Mouse (Mus musculus) hindbrain, postnatal 0 days (tissue): Measurements from ENCODE around the gene Csrnp2. TPM values are rescaled to one million over a fixed set of nuclear protein-coding genes. Genes with fewer than 3 reads are reported as not detected.
A peak's percentile ranks its signal among the peaks of the same experiment; 100 is the strongest.

ENCODE experiments used
- ATAC-seq: fragments of 200-750 bp; cut with Nextera tagmentation; 2 replicates; pipeline ENCODE4 v1.8.0; 2017; ENCODE audit warnings: mild to moderate bottlenecking, moderate TSS enrichment, moderate library complexity
- DNase-seq: peaks from one replicate; pipeline ENCODE4 v3.0.0-alpha.2; 2015; ENCODE audit warnings: low spot score
- H3K27ac ChIP-seq: fragments of 300-500 bp; sonication (generic); 2 replicates; pipeline ENCODE4 v1.5.1; 2014; ENCODE audit warnings: mild to moderate bottlenecking
- H3K27me3 ChIP-seq: fragments of 300-500 bp; sonication (generic); 2 replicates; pipeline ENCODE4 v1.6.1; 2014; ENCODE audit warnings: low read length, mixed read lengths; ENCODE audit not compliant: insufficient read depth
- H3K36me3 ChIP-seq: fragments of 300-500 bp; sonication (generic); 2 replicates; pipeline ENCODE4 v1.6.1; 2014; ENCODE audit warnings: low read length, mixed read lengths; ENCODE audit not compliant: insufficient read depth
- H3K4me1 ChIP-seq: fragments of 300-500 bp; sonication (generic); 2 replicates; pipeline ENCODE4 v1.6.1; 2014; ENCODE audit warnings: antibody characterized with exemption, low read length, mixed read lengths; ENCODE audit not compliant: insufficient read depth
- H3K4me2 ChIP-seq: fragments of 300-500 bp; sonication (generic); 2 replicates; pipeline ENCODE4 v1.6.1; 2014; ENCODE audit warnings: low read depth, mild to moderate bottlenecking, low read length, moderate library complexity, mixed read lengths
- H3K4me3 ChIP-seq: fragments of 300-500 bp; sonication (generic); 2 replicates; pipeline ENCODE4 v1.5.1; 2014; ENCODE audit warnings: low read length
- H3K9ac ChIP-seq: fragments of 300-500 bp; sonication (generic); replicated peaks from 2 replicates; pipeline ENCODE4 v1.6.1; 2014; ENCODE audit warnings: mild to moderate bottlenecking, low read length, moderate library complexity, mixed read lengths
- H3K9me3 ChIP-seq: fragments of 300-500 bp; sonication (generic); 2 replicates; pipeline ENCODE4 v1.6.1; 2016; ENCODE audit warnings: low read length, mixed read lengths
- CTCF ChIP-seq: IDR thresholded peaks from 2 replicates; pipeline ENCODE4 v1.5.1; 2016; ENCODE audit warnings: antibody characterized with exemption, control low read depth, low read depth
- WGBS: fragments of 180-500 bp; shearing (Covaris S2); extraction: QIAGEN DNeasy Blood & Tissue Kit; methylation state at CpG from one replicate; pipeline ENCODE4 v1.1.7; 2014; 5-methylcytosine and 5-hydroxymethylcytosine counted together
- polyA plus RNA-seq: library from polyadenylated mRNA; unstranded; fragments of >200 nt; fragmentation: Nextera tagmentation; extraction: Ambion mirVana; gene quantifications from 2 replicates; pipeline ENCODE4 v1.2.1, GENCODE M21; 2015
- total RNA-seq: library from RNA; depleted of rRNA; stranded (reverse); fragments of >200 nt; gene quantifications from 2 replicates; pipeline ENCODE4 v1.2.3, GENCODE M21; 2014

Gene Csrnp2
- total and polyA plus RNA-seq, 2 experiments from 2014 or later: 29.9 to 53.9 TPM

DNA sequence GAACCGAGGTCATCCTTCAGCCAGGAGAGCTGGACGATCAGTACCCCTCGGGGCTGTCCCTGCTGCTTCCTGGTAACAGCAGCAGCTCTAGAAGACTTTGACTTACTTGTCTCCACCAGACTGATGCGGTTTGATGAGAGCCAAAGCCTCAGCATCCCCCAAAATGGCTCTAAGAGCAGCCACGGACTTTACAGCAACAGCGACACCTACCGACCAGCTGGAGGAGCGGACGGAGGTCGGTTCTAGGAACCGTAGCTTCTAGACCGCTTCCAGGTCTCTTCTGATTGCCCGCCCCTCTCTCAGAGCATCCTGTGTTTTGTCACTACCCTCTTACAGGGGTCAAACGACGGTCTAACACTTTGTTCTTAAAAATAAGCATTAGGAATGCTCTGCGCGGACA lies 37.9 kb downstream of the Csrnp2 start:
- no peak overlapping the region for H3K27ac ChIP-seq
- ATAC-seq (peak; percentile 88), DNase-seq (peak; percentile 93)
- no peaks in the 10 kb centered on the region for H3K4me1 ChIP-seq
- no peak overlapping the region for H3K4me3 ChIP-seq
- no peak overlapping the region for H3K9ac ChIP-seq
- TF ChIP-seq CTCF: peak; percentile 95
- H3K4me2 ChIP-seq: no peak overlapping the region
- H3K9me3 ChIP-seq: no peaks in the 10 kb centered on the region
- no peaks in the 10 kb centered on the region for H3K36me3 ChIP-seq
- no peaks in the 10 kb centered on the region for H3K27me3 ChIP-seq
- WGBS: 9% methylated on average over 17 of the region's 17 CpGs

DNA sequence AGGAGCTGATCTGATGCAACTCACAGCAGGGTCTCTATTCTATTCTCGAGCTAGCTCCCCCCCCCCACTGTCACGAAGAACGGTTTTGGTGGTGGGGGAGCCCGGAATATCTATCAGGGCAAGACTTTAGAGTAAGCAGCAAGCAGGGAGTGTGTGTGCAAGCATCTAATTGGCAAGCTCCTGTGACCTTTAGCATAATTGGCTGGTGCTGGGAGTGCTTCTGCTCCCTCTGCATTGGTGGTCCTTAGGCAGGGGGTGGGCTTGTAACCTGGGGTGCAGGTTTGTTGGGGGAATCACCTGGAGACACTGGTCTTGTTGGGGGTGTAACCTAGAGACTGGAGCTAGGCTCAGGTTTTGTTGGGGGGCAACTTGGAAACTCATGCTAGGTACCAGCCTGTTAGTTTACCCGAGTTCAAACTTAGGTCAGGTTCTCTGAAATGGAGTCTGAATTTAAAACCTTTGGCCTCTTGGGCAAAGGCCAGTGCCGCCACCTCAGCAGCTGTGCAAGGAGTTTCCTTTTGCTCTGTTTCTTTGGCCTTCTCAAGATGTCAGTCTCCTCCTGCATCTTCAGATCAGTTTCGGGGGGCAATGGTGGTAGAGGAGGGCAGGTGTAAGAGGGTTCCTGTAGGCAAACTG lies 38.8 kb downstream of the Csrnp2 start:
- ATAC-seq (no peak), DNase-seq (no peak)
- Histone ChIP-seq H3K27ac (no peak overlapping the region), H3K27me3 (no peaks in the 10 kb centered on the region), H3K4me1 (no peaks in the 10 kb centered on the region), H3K36me3 (no peaks in the 10 kb centered on the region), H3K9me3 (no peaks in the 10 kb centered on the region), H3K4me3 (no peak overlapping the region), H3K9ac (no peak overlapping the region), H3K4me2 (no peak overlapping the region)
- no peak for TF ChIP-seq CTCF
- WGBS: 58% methylated on average over 7 of the region's 7 CpGs

DNA sequence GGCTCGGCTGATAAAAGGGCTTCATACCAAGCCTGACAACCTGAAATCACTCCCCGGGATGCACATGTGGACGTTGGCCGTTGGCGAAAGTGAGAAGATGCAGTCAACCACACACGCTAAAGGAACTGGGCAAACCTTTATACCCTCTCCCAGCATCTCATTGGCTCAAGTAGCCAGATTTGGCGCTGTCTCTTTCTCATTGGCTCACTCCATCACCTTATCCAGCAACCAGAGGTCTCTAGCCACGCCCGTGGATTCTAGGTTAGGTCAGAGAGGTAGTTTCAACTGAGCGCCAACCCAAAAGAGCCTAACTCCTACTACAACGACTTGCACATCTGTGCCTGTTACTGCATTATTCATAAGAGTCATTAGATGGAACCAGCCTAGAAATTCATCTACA lies 42.8 kb downstream of the Csrnp2 start:
- DNase-seq (no peak), ATAC-seq (no peak)
- Histone ChIP-seq H3K4me3 (no peak overlapping the region), H3K36me3 (no peaks in the 10 kb centered on the region), H3K27ac (no peak overlapping the region), H3K27me3 (no peaks in the 10 kb centered on the region), H3K9ac (no peak overlapping the region), H3K4me2 (no peak overlapping the region), H3K4me1 (no peaks in the 10 kb centered on the region), H3K9me3 (no peaks in the 10 kb centered on the region)
- WGBS: 81% methylated on average over 11 of the region's 11 CpGs
- TF ChIP-seq CTCF: no peak

DNA sequence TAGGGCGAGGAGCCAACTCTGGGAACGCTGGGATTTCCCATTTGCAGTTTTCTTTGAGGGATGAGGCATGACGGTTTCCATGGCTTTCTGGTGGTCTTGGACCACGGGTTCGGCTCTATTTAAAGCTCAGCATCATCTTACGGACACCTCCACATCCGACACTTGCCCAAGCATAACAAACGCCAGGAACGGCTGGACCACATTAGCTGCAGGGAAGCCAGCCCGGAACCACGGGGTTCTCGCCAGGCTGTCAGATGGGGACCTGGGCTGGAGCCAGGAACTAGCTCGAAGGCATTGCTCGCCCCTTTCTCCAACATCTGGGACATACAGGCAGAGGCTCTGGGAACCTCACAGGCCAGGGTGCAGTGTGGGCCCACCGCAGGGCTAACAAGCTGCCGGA lies 44.0 kb downstream of the Csrnp2 start:
- Histone ChIP-seq H3K9ac (0 out of 2 replicates have a peak overlapping the region, but pooled peaks have one; percentile 6), H3K27me3 (no peaks in the 10 kb centered on the region), H3K36me3 (no peaks in the 10 kb centered on the region), H3K9me3 (no peaks in the 10 kb centered on the region), H3K4me2 (no peak overlapping the region), H3K4me3 (no peak overlapping the region), H3K27ac (no peak overlapping the region), H3K4me1 (no peaks in the 10 kb centered on the region)
- DNase-seq (peak; percentile 61), ATAC-seq (no peak)
- WGBS: 37% methylated on average over 16 of the region's 16 CpGs
- no peak for TF ChIP-seq CTCF

DNA sequence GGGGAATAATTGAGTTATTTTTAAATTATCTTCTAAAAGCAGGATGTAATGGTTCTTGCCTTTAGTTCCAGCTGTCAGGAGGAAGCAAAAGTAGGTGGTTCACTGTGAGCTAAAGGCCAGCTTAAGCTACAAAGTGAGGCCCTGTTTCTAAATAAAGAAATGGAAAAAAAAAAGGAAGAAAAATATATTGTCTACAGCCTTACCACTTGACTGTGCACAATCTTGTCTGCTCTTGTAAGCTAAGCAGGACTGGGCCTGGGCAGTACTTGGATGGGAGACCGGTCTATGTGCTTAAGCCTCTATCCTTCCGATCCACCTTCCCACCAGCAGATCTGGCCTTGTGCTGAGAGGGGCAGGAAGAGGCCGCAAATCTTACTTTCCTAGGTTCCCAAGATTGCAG lies 45.8 kb downstream of the Csrnp2 start:
- 80% methylated on average over 3 of the region's 3 CpGs for WGBS
- TF ChIP-seq CTCF: no peak
- DNase-seq (no peak), ATAC-seq (no peak)
- Histone ChIP-seq H3K27me3 (no peaks in the 10 kb centered on the region), H3K27ac (no peak overlapping the region), H3K36me3 (no peaks in the 10 kb centered on the region), H3K4me2 (no peak overlapping the region), H3K4me3 (no peak overlapping the region), H3K4me1 (no peaks in the 10 kb centered on the region), H3K9ac (no peak overlapping the region), H3K9me3 (no peaks in the 10 kb centered on the region)

DNA sequence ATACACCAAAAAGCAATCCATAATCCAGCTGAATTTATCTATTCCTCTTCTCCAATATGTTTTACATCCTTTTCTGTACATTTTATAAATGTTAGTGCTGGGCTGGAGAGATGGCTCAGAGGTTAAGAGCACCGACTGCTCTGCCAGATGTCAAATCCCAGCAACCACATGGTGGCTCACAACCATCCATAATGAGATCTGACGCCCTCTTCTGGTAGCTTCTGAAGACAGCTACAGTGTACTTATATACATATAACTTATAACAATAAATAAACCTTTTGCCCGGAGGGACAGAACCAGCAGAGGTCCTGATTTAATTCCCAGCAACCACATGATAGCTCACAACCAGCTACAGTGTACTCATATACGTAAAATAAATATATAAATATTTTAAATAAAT lies 46.7 kb downstream of the Csrnp2 start:
- Histone ChIP-seq H3K27me3 (no peaks in the 10 kb centered on the region), H3K9ac (no peak overlapping the region), H3K4me3 (no peak overlapping the region), H3K4me2 (no peak overlapping the region), H3K9me3 (no peaks in the 10 kb centered on the region), H3K4me1 (0 out of 2 replicates have a peak, but pooled peaks cover 3% of the 10 kb centered on the region), H3K27ac (no peak overlapping the region), H3K36me3 (no peaks in the 10 kb centered on the region)
- 0 out of 2 replicates have a peak, but pooled peaks have one; percentile 2 for TF ChIP-seq CTCF
- DNase-seq (no peak), ATAC-seq (no peak)
- 79% methylated on average over 4 of the region's 4 CpGs for WGBS

DNA sequence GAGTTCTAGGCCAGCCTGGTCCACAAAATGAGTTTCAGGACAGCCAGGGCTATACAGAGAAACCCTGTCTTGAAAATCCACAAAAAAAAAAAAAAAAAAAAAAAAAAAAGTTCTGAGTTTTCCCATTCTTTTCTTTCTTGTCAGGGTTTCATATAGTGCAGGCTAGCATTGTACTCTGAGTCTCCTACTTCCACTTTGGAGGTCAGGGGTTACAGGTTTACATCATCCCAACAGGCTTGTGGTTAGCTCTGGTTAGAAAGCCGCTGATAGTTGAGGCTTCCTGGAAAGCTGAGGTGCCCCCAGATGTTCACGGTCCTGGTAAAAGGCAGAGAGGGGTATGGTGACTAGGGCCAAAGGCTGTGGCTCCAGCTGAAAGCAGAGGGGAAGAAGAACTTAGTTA lies 48.4 kb downstream of the Csrnp2 start:
- 79% methylated on average over 2 of the region's 2 CpGs for WGBS
- no peaks in the 10 kb centered on the region for H3K36me3 ChIP-seq
- 0 out of 2 replicates have a peak, but pooled peaks cover 3% of the 10 kb centered on the region for H3K4me1 ChIP-seq
- DNase-seq: no peak
- H3K4me3 ChIP-seq: no peak overlapping the region
- no peak for ATAC-seq
- no peaks in the 10 kb centered on the region for H3K27me3 ChIP-seq
- no peaks in the 10 kb centered on the region for H3K9me3 ChIP-seq
- H3K27ac ChIP-seq: no peak overlapping the region
- H3K4me2 ChIP-seq: no peak overlapping the region
- H3K9ac ChIP-seq: no peak overlapping the region
- no peak for TF ChIP-seq CTCF
